Mouse (Mus musculus): ENCODE measurements around the gene Cops8.
A peak's percentile ranks its signal among the peaks of the same experiment; 100 is the strongest.

DNA sequence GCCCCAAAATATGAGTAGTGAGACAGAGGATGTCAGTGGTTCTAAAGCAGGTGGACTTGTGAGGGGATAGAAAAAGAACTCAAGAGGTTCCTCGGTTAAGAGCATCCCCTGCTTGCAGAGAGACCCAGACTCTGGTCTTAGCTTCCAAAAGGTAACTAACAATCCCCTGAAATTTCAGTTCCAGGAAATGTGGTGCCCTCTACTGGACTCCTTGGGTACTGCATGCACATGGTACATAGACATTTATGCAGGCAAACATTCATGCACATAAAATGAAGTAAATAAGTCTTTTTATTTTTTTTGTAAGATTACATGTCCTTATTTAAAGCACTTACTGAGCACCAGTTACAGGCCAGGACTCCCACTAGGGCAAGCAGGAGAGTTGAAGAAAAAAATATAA is 45.6 kb upstream of the Cops8 start:
- TF ChIP-seq CTCF (conservative IDR thresholded peaks at IDR 0.05 in 1 of 2, IDR thresholded peaks at IDR 0.05 in 1 of 2; ENCODE audit: low read depth in 2 of 2, low read length in 2 of 2) (peak; percentile 59 to 82), TBP (conservative IDR thresholded peaks at IDR 0.05; ENCODE audit: low read depth, low read length) (no peak), POLR2A (IDR thresholded peaks at IDR 0.05; ENCODE audit: low read depth, low read length) (no peak)

Measured in CH12.LX (cell line).